Mouse (Mus musculus) embryonic facial prominence, embryonic 14.5 days (tissue): ENCODE measurements at regions not wholly inside any gene's neighbourhood (a gene's known extent, or its start where the extent isn't known, plus 50 kb on each side); places are given as distances from the start of the nearest gene placed in this dataset.

ENCODE experiments used
- ATAC-seq: fragments of 200-750 bp; cut with Nextera tagmentation; 2 replicates; pipeline ENCODE4 v1.8.0; 2017; ENCODE audit warnings: low read depth, moderate number of reproducible peaks, moderate TSS enrichment
- DNase-seq: peaks from one replicate; pipeline ENCODE4 v3.0.0-alpha.2; 2015; ENCODE audit warnings: low spot score
- H3K27ac ChIP-seq: fragments of 300-500 bp; sonication (generic); replicated peaks from 2 replicates; pipeline ENCODE4 v1.5.1; 2014; ENCODE audit warnings: low read depth, mild to moderate bottlenecking, low read length, moderate library complexity
- H3K27me3 ChIP-seq: fragments of 300-500 bp; sonication (generic); replicated peaks from 2 replicates; pipeline ENCODE4 v1.6.1; 2014; ENCODE audit warnings: low read length; ENCODE audit not compliant: control insufficient read depth, insufficient read depth
- H3K36me3 ChIP-seq: fragments of 300-500 bp; sonication (generic); 2 replicates; pipeline ENCODE4 v1.6.1; 2014; ENCODE audit warnings: low read length, mixed read lengths; ENCODE audit not compliant: control insufficient read depth, insufficient read depth
- H3K4me1 ChIP-seq: fragments of 300-500 bp; sonication (generic); 2 replicates; pipeline ENCODE4 v1.6.1; 2014; ENCODE audit warnings: antibody characterized with exemption, low read length; ENCODE audit not compliant: control insufficient read depth, insufficient read depth
- H3K4me2 ChIP-seq: fragments of 300-500 bp; sonication (generic); 2 replicates; pipeline ENCODE4 v1.6.1; 2014; ENCODE audit warnings: low read depth, mild to moderate bottlenecking, low read length, moderate library complexity, mixed read lengths
- H3K4me3 ChIP-seq: fragments of 300-500 bp; sonication (generic); 2 replicates; pipeline ENCODE4 v1.5.1; 2014; ENCODE audit warnings: low read depth, mild to moderate bottlenecking, low read length
- H3K9ac ChIP-seq: fragments of 300-500 bp; sonication (generic); 2 replicates; pipeline ENCODE4 v1.6.1; 2014; ENCODE audit warnings: low read depth, mild to moderate bottlenecking, low read length, moderate library complexity, mixed read lengths
- H3K9me3 ChIP-seq: fragments of 300-500 bp; sonication (generic); 2 replicates; pipeline ENCODE4 v1.6.1; 2016; ENCODE audit warnings: low read length; ENCODE audit not compliant: control insufficient read depth
- WGBS: fragments of 180-500 bp; shearing (Covaris S2); extraction: QIAGEN DNeasy Blood & Tissue Kit; methylation state at CpG from one replicate; pipeline ENCODE4 v1.1.7; 2014; 5-methylcytosine and 5-hydroxymethylcytosine counted together

- no peaks in the 10 kb centered on the region for H3K36me3 ChIP-seq
- no peak overlapping the region for H3K4me2 ChIP-seq
- H3K9ac ChIP-seq = no peak overlapping the region
- H3K4me1 ChIP-seq = no peaks in the 10 kb centered on the region
- WGBS = 86% methylated on average over 8 of the region's 8 CpGs
- no peaks in the 10 kb centered on the region for H3K9me3 ChIP-seq
- no peak overlapping the region for H3K27ac ChIP-seq
- H3K4me3 ChIP-seq = no peak overlapping the region
- H3K27me3 ChIP-seq = no peaks in the 10 kb centered on the region
- DNase-seq (no peak), ATAC-seq (no peak)
Observed at GRCm38 (mm10) chr2:179291958-179292357, 150.3 kb upstream of the Cdh4 start.

GRCm38 (mm10) chr2:179292566-179292965 lies 149.7 kb upstream of the Cdh4 start:
- H3K4me3 ChIP-seq = no peak overlapping the region
- H3K27ac ChIP-seq = no peak overlapping the region
- H3K27me3 ChIP-seq = no peaks in the 10 kb centered on the region
- ATAC-seq = no peak
- no peak for DNase-seq
- H3K4me1 ChIP-seq = no peaks in the 10 kb centered on the region
- no peaks in the 10 kb centered on the region for H3K36me3 ChIP-seq
- 43% methylated on average over 4 of the region's 4 CpGs for WGBS
- no peak overlapping the region for H3K9ac ChIP-seq
- H3K9me3 ChIP-seq = no peaks in the 10 kb centered on the region
- no peak overlapping the region for H3K4me2 ChIP-seq

GRCm38 (mm10) chr2:179293114-179293513 lies 149.1 kb upstream of the Cdh4 start:
- no peak for DNase-seq
- ATAC-seq = no peak
- Histone ChIP-seq H3K27me3 (no peaks in the 10 kb centered on the region), H3K36me3 (no peaks in the 10 kb centered on the region), H3K4me1 (no peaks in the 10 kb centered on the region), H3K9ac (no peak overlapping the region), H3K4me3 (no peak overlapping the region), H3K4me2 (no peak overlapping the region), H3K9me3 (no peaks in the 10 kb centered on the region), H3K27ac (no peak overlapping the region)
- WGBS = 68% methylated on average over 8 of the region's 8 CpGs

- Histone ChIP-seq H3K27ac (no peak overlapping the region), H3K9me3 (no peaks in the 10 kb centered on the region), H3K4me2 (no peak overlapping the region), H3K4me1 (no peaks in the 10 kb centered on the region), H3K27me3 (no peaks in the 10 kb centered on the region), H3K4me3 (no peak overlapping the region), H3K36me3 (no peaks in the 10 kb centered on the region), H3K9ac (no peak overlapping the region)
- WGBS = 58% methylated on average over 9 of the region's 9 CpGs
- DNase-seq (peak; percentile 11), ATAC-seq (no peak)
Observed at GRCm38 (mm10) chr2:179297057-179297456, 145.2 kb upstream of the Cdh4 start.

- H3K4me3 ChIP-seq = no peak overlapping the region
- no peak overlapping the region for H3K4me2 ChIP-seq
- no peak overlapping the region for H3K9ac ChIP-seq
- no peak overlapping the region for H3K27ac ChIP-seq
- 40% methylated on average over 8 of the region's 8 CpGs for WGBS
- DNase-seq = no peak
- ATAC-seq = no peak
- no peaks in the 10 kb centered on the region for H3K9me3 ChIP-seq
- H3K27me3 ChIP-seq = no peaks in the 10 kb centered on the region
- no peaks in the 10 kb centered on the region for H3K36me3 ChIP-seq
- H3K4me1 ChIP-seq = peaks cover 10% of the 10 kb centered on the region; the same call in 1 of the 2 replicates
Observed at GRCm38 (mm10) chr2:179303765-179304164, 138.5 kb upstream of the Cdh4 start.

- no peak overlapping the region for H3K4me2 ChIP-seq
- WGBS = 11% methylated on average over 11 of the region's 11 CpGs
Observed at GRCm38 (mm10) chr2:179307286-179307931, 134.8 kb upstream of the Cdh4 start.

GRCm38 (mm10) chr2:179307932-179308303 lies 134.3 kb upstream of the Cdh4 start:
- H3K9me3 ChIP-seq = no peaks in the 10 kb centered on the region
- no peaks in the 10 kb centered on the region for H3K27me3 ChIP-seq
- no peak overlapping the region for H3K4me2 ChIP-seq
- no peak overlapping the region for H3K4me3 ChIP-seq
- H3K27ac ChIP-seq = no peak overlapping the region
- 40% methylated on average over 3 of the region's 3 CpGs for WGBS
- H3K36me3 ChIP-seq = no peaks in the 10 kb centered on the region
- DNase-seq (no peak), ATAC-seq (no peak)
- H3K9ac ChIP-seq = no peak overlapping the region
- peaks cover 10% of the 10 kb centered on the region; the same call in 1 of the 2 replicates for H3K4me1 ChIP-seq

More at GRCm38 (mm10) chr2:179307286-179307931, 134.8 kb upstream of the Cdh4 start:
- peak; percentile 66 for DNase-seq
- Histone ChIP-seq H3K9ac (no peak overlapping the region), H3K36me3 (no peaks in the 10 kb centered on the region), H3K4me3 (no peak overlapping the region), H3K9me3 (no peaks in the 10 kb centered on the region), H3K27me3 (no peaks in the 10 kb centered on the region), H3K27ac (no peak overlapping the region), H3K4me1 (peaks cover 10% of the 10 kb centered on the region; the same call in 1 of the 2 replicates)
- peak; percentile 79; the same call in 1 of the 2 replicates for ATAC-seq

- Histone ChIP-seq H3K9me3 (no peaks in the 10 kb centered on the region), H3K36me3 (no peaks in the 10 kb centered on the region), H3K4me3 (no peak overlapping the region), H3K27me3 (no peaks in the 10 kb centered on the region), H3K4me1 (no peaks in the 10 kb centered on the region), H3K9ac (no peak overlapping the region), H3K4me2 (no peak overlapping the region), H3K27ac (no peak overlapping the region)
- 44% methylated on average over 6 of the region's 6 CpGs for WGBS
- no peak for ATAC-seq
- DNase-seq = no peak
Observed at GRCm38 (mm10) chr2:179318046-179318445, 124.2 kb upstream of the Cdh4 start.

- no peak overlapping the region for H3K4me2 ChIP-seq
- H3K27ac ChIP-seq = no peak overlapping the region
- H3K9ac ChIP-seq = no peak overlapping the region
- no peaks in the 10 kb centered on the region for H3K27me3 ChIP-seq
- H3K9me3 ChIP-seq = no peaks in the 10 kb centered on the region
- H3K4me3 ChIP-seq = no peak overlapping the region
- H3K4me1 ChIP-seq = no peaks in the 10 kb centered on the region
- H3K36me3 ChIP-seq = no peaks in the 10 kb centered on the region
- no peak for ATAC-seq
- 71% methylated on average over 5 of the region's 5 CpGs for WGBS
- DNase-seq = no peak
Observed at GRCm38 (mm10) chr2:179325242-179325641, 117.0 kb upstream of the Cdh4 start.
